Mouse (Mus musculus): ENCODE measurements around the gene Vmn1r76.

Vmn1r76 gene

GRCm38 (mm10) chr7:11938113-11938512 lies at the start of gene Vmn1r76:
TSS of gene Vmn1r76 (minus strand) at chr7:11938213.
- no peak for DNase-seq (ENCODE audit: inconsistent age in 2 of 2, low spot score in 1 of 2)

- no peak for DNase-seq (ENCODE audit: inconsistent age in 2 of 2, low spot score in 1 of 2)
These were observed 34.6 kb upstream of the Vmn1r76 start for GRCm38 (mm10) chr7:11972611-11973010.

- no peak for DNase-seq (ENCODE audit: inconsistent age in 2 of 2, low spot score in 1 of 2)
These were observed 10.0 kb upstream of the Vmn1r76 start for GRCm38 (mm10) chr7:11947991-11948390.

GRCm38 (mm10) chr7:11874330-11874729 lies 63.7 kb downstream of the Vmn1r76 start, which contains the start of gene Vmn1r75:
TSS of gene Vmn1r75 (plus strand) at chr7:11874630.
- DNase-seq (ENCODE audit: inconsistent age in 2 of 2, low spot score in 1 of 2): no peak

Data from adrenal gland, adult (tissue).